Mouse (Mus musculus): ENCODE measurements at regions not wholly inside any gene's neighbourhood (a gene's known extent, or its start where the extent isn't known, plus 50 kb on each side); places are given as distances from the start of the nearest gene placed in this dataset.

- no peak for TF ChIP-seq CTCF (IDR thresholded peaks at IDR 0.05; ENCODE audit: low read depth)
- TF ChIP-seq EP300 (IDR thresholded peaks at IDR 0.05; ENCODE audit: low read depth): no peak
Measured at GRCm38 (mm10) chr9:31995101-31995500, 81.8 kb upstream of the Barx2 start.
